Mouse (Mus musculus) ES-E14 (cell line): Measurements from ENCODE around the gene Gm28729.

Experiments used
- CHD2 ChIP-seq: IDR thresholded peaks from 2 replicates; pipeline ENCODE4 v1.6.1; 2014; ENCODE audit warnings: mild to moderate bottlenecking, low read depth, low read length, inconsistent platforms
- HCFC1 ChIP-seq: IDR thresholded peaks from 2 replicates; pipeline ENCODE4 v1.6.1; 2012; ENCODE audit warnings: low read length, inconsistent platforms, borderline replicate concordance; ENCODE audit not compliant: insufficient read depth
- MAFK ChIP-seq: IDR thresholded peaks from 2 replicates; pipeline ENCODE4 v1.6.1; 2014; ENCODE audit warnings: mild to moderate bottlenecking, low read depth, low read length, inconsistent platforms; ENCODE audit not compliant: insufficient read depth
- ZC3H11A ChIP-seq: IDR thresholded peaks from 2 replicates; pipeline ENCODE4 v1.6.1; 2012; ENCODE audit warnings: low read depth, mild to moderate bottlenecking, inconsistent platforms, low read length, borderline replicate concordance
- ZNF384 ChIP-seq: IDR thresholded peaks from 2 replicates; pipeline ENCODE4 v1.6.1; 2012; ENCODE audit warnings: low read depth, low read length, inconsistent platforms

DNA sequence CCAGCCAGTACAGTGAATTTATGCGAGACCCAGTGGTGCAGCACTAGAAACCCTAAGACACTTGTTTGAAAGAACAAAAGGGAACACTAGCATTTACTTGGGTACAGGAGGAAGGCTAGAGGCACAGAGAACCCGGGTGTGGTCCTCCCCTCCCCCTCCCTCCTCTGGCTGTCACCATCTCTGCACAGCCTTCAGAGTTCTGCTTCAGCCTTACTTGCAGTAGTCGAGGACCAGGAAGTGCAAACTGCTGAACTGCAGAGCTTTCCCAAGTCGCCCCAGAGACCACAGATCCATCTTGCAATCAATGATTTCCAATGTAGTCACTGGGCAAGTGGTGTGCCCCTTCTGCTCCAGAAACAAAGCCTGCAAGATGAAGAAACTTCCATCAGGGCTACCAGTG, 7.6 kb downstream of the Gm28729 start:
- TF ChIP-seq MAFK (no peak), HCFC1 (no peak), ZC3H11A (no peak), CHD2 (no peak), ZNF384 (no peak)
